Mouse (Mus musculus): ENCODE measurements at regions not wholly inside any gene's neighbourhood (a gene's known extent, or its start where the extent isn't known, plus 50 kb on each side); places are given as distances from the start of the nearest gene placed in this dataset.
"Not testable (repeated sequence)": the region's sequence is repeated elsewhere in the genome, so short reads cannot be mapped to it uniquely, and the experiment has no call there.

GRCm38 (mm10) chr13:79654115-79654514 is 1229.1 kb upstream of the Arrdc3 start:
- no peak for DNase-seq
- Histone ChIP-seq H3K36me3 (ENCODE audit: insufficient read depth) (no peaks in the 10 kb centered on the region), H3K27me3 (ENCODE audit: insufficient read depth, low read length) (no peaks in the 10 kb centered on the region), H3K4me2 (ENCODE audit: low read depth) (no peak overlapping the region), H3K4me3 (ENCODE audit: low read depth, low read length) (no peak overlapping the region), H3K9me3 (ENCODE audit: low read length) (no peaks in the 10 kb centered on the region), H3K27ac (ENCODE audit: low read depth, low read length) (no peak overlapping the region), H3K4me1 (ENCODE audit: insufficient read depth) (no peaks in the 10 kb centered on the region), H3K9ac (no peak overlapping the region)
- TF ChIP-seq CTCF (IDR thresholded peaks at IDR 0.05; ENCODE audit: low read depth): no peak
- no peak for ATAC-seq
- 63% methylated on average over 7 of the region's 7 CpGs for WGBS

- no peak for TF ChIP-seq CTCF (IDR thresholded peaks at IDR 0.05; ENCODE audit: low read depth)
- no peak; the same call in 1 of the 2 replicates for ATAC-seq
- no peak overlapping the region for H3K27ac ChIP-seq (ENCODE audit: low read depth, low read length)
- H3K4me1 ChIP-seq (ENCODE audit: insufficient read depth): no peaks in the 10 kb centered on the region
- no peaks in the 10 kb centered on the region for H3K36me3 ChIP-seq (ENCODE audit: insufficient read depth)
- no peaks in the 10 kb centered on the region for H3K9me3 ChIP-seq (ENCODE audit: low read length)
- H3K9ac ChIP-seq: no peak overlapping the region
- DNase-seq: peak; percentile 4
- H3K4me3 ChIP-seq (ENCODE audit: low read depth, low read length): no peak overlapping the region
- no peak overlapping the region for H3K4me2 ChIP-seq (ENCODE audit: low read depth)
- 60% methylated on average over 4 of the region's 4 CpGs for WGBS
- H3K27me3 ChIP-seq (ENCODE audit: insufficient read depth, low read length): no peaks in the 10 kb centered on the region
Measured at GRCm38 (mm10) chr13:79654646-79655045, 1228.5 kb upstream of the Arrdc3 start.

GRCm38 (mm10) chr13:79668796-79669195 is 1214.4 kb upstream of the Arrdc3 start:
- H3K4me2 ChIP-seq (ENCODE audit: low read depth); H3K4me1 ChIP-seq (ENCODE audit: insufficient read depth); H3K27ac ChIP-seq (ENCODE audit: low read depth, low read length); H3K4me3 ChIP-seq (ENCODE audit: low read depth, low read length); H3K27me3 ChIP-seq (ENCODE audit: insufficient read depth, low read length); H3K9me3 ChIP-seq (ENCODE audit: low read length); H3K9ac ChIP-seq; H3K36me3 ChIP-seq (ENCODE audit: insufficient read depth); DNase-seq; ATAC-seq: not testable (repeated sequence)
- WGBS: 93% methylated on average over 4 of the region's 4 CpGs

GRCm38 (mm10) chr13:79673358-79673757 is 1209.8 kb upstream of the Arrdc3 start:
- DNase-seq: no peak
- Histone ChIP-seq H3K4me3 (ENCODE audit: low read depth, low read length) (no peak overlapping the region), H3K9me3 (ENCODE audit: low read length) (no peaks in the 10 kb centered on the region), H3K9ac (no peak overlapping the region), H3K27me3 (ENCODE audit: insufficient read depth, low read length) (no peaks in the 10 kb centered on the region), H3K4me1 (ENCODE audit: insufficient read depth) (no peaks in the 10 kb centered on the region), H3K27ac (ENCODE audit: low read depth, low read length) (no peak overlapping the region), H3K36me3 (ENCODE audit: insufficient read depth) (no peaks in the 10 kb centered on the region), H3K4me2 (ENCODE audit: low read depth) (no peak overlapping the region)
- no peak for TF ChIP-seq CTCF (IDR thresholded peaks at IDR 0.05; ENCODE audit: low read depth)
- 18% methylated on average over 2 of the region's 2 CpGs for WGBS
- ATAC-seq: no peak

- TF ChIP-seq CTCF (IDR thresholded peaks at IDR 0.05; ENCODE audit: low read depth): no peak
- Histone ChIP-seq H3K9me3 (ENCODE audit: low read length) (no peaks in the 10 kb centered on the region), H3K27me3 (ENCODE audit: insufficient read depth, low read length) (no peaks in the 10 kb centered on the region), H3K9ac (no peak overlapping the region), H3K36me3 (ENCODE audit: insufficient read depth) (no peaks in the 10 kb centered on the region), H3K4me1 (ENCODE audit: insufficient read depth) (no peaks in the 10 kb centered on the region), H3K4me2 (ENCODE audit: low read depth) (no peak overlapping the region), H3K27ac (ENCODE audit: low read depth, low read length) (no peak overlapping the region), H3K4me3 (ENCODE audit: low read depth, low read length) (no peak overlapping the region)
- WGBS: 23% methylated on average over 4 of the region's 4 CpGs
- DNase-seq (peak; percentile 22), ATAC-seq (peak; percentile 25; the same call in 1 of the 2 replicates)
Measured at GRCm38 (mm10) chr13:79697847-79698625, 1185.1 kb upstream of the Arrdc3 start.

GRCm38 (mm10) chr13:79699521-79699920 is 1183.7 kb upstream of the Arrdc3 start:
- Histone ChIP-seq H3K4me2 (ENCODE audit: low read depth) (no peak overlapping the region), H3K36me3 (ENCODE audit: insufficient read depth) (no peaks in the 10 kb centered on the region), H3K27ac (ENCODE audit: low read depth, low read length) (no peak overlapping the region), H3K9ac (no peak overlapping the region), H3K27me3 (ENCODE audit: insufficient read depth, low read length) (no peaks in the 10 kb centered on the region), H3K9me3 (ENCODE audit: low read length) (no peaks in the 10 kb centered on the region), H3K4me3 (ENCODE audit: low read depth, low read length) (no peak overlapping the region), H3K4me1 (ENCODE audit: insufficient read depth) (no peaks in the 10 kb centered on the region)
- DNase-seq (peak; percentile 29), ATAC-seq (no peak; the same call in 1 of the 2 replicates)
- TF ChIP-seq CTCF (IDR thresholded peaks at IDR 0.05; ENCODE audit: low read depth): no peak
